Mouse (Mus musculus): ENCODE measurements at regions not wholly inside any gene's neighbourhood (a gene's known extent, or its start where the extent isn't known, plus 50 kb on each side); places are given as distances from the start of the nearest gene placed in this dataset.

- TF ChIP-seq CTCF (IDR thresholded peaks at IDR 0.05; ENCODE audit: extremely low read depth, insufficient read length, insufficient replicate concordance, low read depth, low read length) (no peak), POLR2A (IDR thresholded peaks at IDR 0.05; ENCODE audit: low read depth, low read length) (no peak)
Measured at GRCm38 (mm10) chr9:32923925-32924324, 287.9 kb downstream of the Ets1 start.
